Mouse (Mus musculus) brain, embryonic 14.5 days (tissue): ENCODE measurements around the gene Rps27.
"Not testable (repeated sequence)": the region's sequence is repeated elsewhere in the genome, so short reads cannot be mapped to it uniquely, and the experiment has no call there.

Source experiments
- CTCF ChIP-seq: fragments of 200-500 bp; IDR thresholded peaks from 2 replicates; pipeline ENCODE4 v1.5.1; 2012; ENCODE audit warnings: inconsistent platforms, mild to moderate bottlenecking, moderate library complexity, borderline replicate concordance; ENCODE audit not compliant: insufficient read depth, insufficient read length; ENCODE audit errors: extremely low read depth
- POLR2A ChIP-seq: fragments of 200-500 bp; IDR thresholded peaks from 2 replicates; pipeline ENCODE4 v1.6.1; 2012; ENCODE audit warnings: mild to moderate bottlenecking, inconsistent platforms, borderline replicate concordance; ENCODE audit not compliant: poor library complexity, insufficient read depth, insufficient read length, severe bottlenecking; ENCODE audit errors: extremely low read depth

DNA sequence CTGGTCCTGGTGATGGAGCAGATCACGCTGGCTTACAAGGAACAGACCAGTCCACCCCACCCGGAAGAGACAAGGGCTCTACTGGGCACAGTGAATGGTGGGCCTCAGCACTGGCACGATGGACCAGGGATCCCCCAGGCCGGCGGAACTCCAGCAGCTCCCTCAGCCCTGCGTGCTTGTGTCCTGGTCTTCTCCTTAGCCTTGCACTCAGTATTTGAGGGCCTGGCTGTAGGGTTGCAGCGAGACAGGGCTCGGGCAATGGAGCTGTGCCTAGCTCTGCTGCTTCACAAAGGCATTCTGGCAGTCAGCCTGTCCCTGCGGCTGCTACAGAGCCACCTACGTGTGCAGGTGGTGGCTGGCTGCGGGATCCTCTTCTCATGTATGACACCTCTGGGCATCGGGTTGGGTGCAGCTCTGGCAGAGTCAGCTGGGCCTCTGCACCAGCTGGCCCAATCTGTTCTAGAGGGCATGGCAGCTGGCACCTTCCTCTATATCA, 38.3 kb upstream of the Rps27 start:
- not testable (repeated sequence) for TF ChIP-seq POLR2A, CTCF
